Mouse (Mus musculus) lung, embryonic 14.5 days (tissue): Measurements from ENCODE around the gene Mrps23. TPM values are rescaled to one million over a fixed set of nuclear protein-coding genes. Genes with fewer than 3 reads are reported as not detected.

ENCODE experiments used
- ATAC-seq: fragments of 200-750 bp; cut with Nextera tagmentation; 2 replicates; pipeline ENCODE4 v1.8.0; 2017; ENCODE audit warnings: mild to moderate bottlenecking, moderate TSS enrichment, moderate library complexity; ENCODE audit not compliant: insufficient read depth
- DNase-seq: peaks from one replicate; pipeline ENCODE4 v3.0.0-alpha.2; 2015
- H3K27ac ChIP-seq: fragments of 300-500 bp; sonication (generic); 2 replicates; pipeline ENCODE4 v1.5.1; 2014; ENCODE audit warnings: low read depth, mild to moderate bottlenecking, moderate library complexity
- H3K27me3 ChIP-seq: fragments of 300-500 bp; sonication (generic); 2 replicates; pipeline ENCODE4 v1.6.1; 2014; ENCODE audit warnings: low read length, control low read depth; ENCODE audit not compliant: insufficient read depth
- H3K36me3 ChIP-seq: fragments of 300-500 bp; sonication (generic); 2 replicates; pipeline ENCODE4 v1.6.1; 2014; ENCODE audit warnings: control low read depth; ENCODE audit not compliant: insufficient read depth
- H3K4me1 ChIP-seq: fragments of 300-500 bp; sonication (generic); 2 replicates; pipeline ENCODE4 v1.6.1; 2014; ENCODE audit warnings: antibody characterized with exemption, control low read depth; ENCODE audit not compliant: insufficient read depth
- H3K4me2 ChIP-seq: fragments of 300-500 bp; sonication (generic); 2 replicates; pipeline ENCODE4 v1.6.1; 2014; ENCODE audit warnings: mild to moderate bottlenecking
- H3K4me3 ChIP-seq: fragments of 300-500 bp; sonication (generic); 2 replicates; pipeline ENCODE4 v1.5.1; 2014; ENCODE audit warnings: low read depth, low read length
- H3K9ac ChIP-seq: fragments of 300-500 bp; sonication (generic); 2 replicates; pipeline ENCODE4 v1.6.1; 2014
- H3K9me3 ChIP-seq: fragments of 300-500 bp; sonication (generic); 2 replicates; pipeline ENCODE4 v1.6.1; 2016; ENCODE audit warnings: low read depth, low read length, control low read depth
- CTCF ChIP-seq: IDR thresholded peaks from 2 replicates; pipeline ENCODE4 v1.5.1; 2016; ENCODE audit warnings: antibody characterized with exemption, low read depth
- WGBS: fragments of 180-500 bp; shearing (Covaris S2); extraction: QIAGEN DNeasy Blood & Tissue Kit; methylation state at CpG from one replicate; pipeline ENCODE4 v1.1.7; 2014; 5-methylcytosine and 5-hydroxymethylcytosine counted together
- polyA plus RNA-seq: library from polyadenylated mRNA; unstranded; fragments of >200 nt; fragmentation: Nextera tagmentation; extraction: Ambion mirVana; gene quantifications from 2 replicates; pipeline ENCODE4 v1.2.1, GENCODE M21; 2014

Gene Mrps23
- polyA plus RNA-seq, result 55.1 and 57.6 TPM in 2 replicates

- Histone ChIP-seq H3K4me3 (peak within 1 kb of the TSS; percentile 83), H3K4me2 (peak within 1 kb of the TSS; percentile 91), H3K9ac (peak within 1 kb of the TSS; percentile 80), H3K9me3 (no peaks in the 10 kb centered on the region), H3K36me3 (peaks cover 11% of the 10 kb centered on the region), H3K27me3 (no peaks in the 10 kb centered on the region), H3K27ac (peak within 1 kb of the TSS; percentile 91), H3K4me1 (peaks cover 4% of the 10 kb centered on the region; the same call in 1 of the 2 replicates)
- ATAC-seq, result peak; percentile 97
- WGBS, result 0% methylated on average over 51 of the region's 51 CpGs
- peak; percentile 97 for DNase-seq
- TF ChIP-seq CTCF, result peak; percentile 60
Measured at GRCm38 (mm10) chr11:88203712-88204532, at the start of gene Mrps23. TSS of gene Mrps23 (plus strand) at chr11:88204388.

GRCm38 (mm10) chr11:88154500-88154899 is 49.7 kb upstream of the Mrps23 start:
- Histone ChIP-seq H3K9ac (no peak overlapping the region), H3K36me3 (no peaks in the 10 kb centered on the region), H3K4me1 (peaks cover 68% of the 10 kb centered on the region), H3K4me3 (no peak overlapping the region), H3K4me2 (no peak overlapping the region), H3K27ac (peak overlapping the region; percentile 89), H3K27me3 (no peaks in the 10 kb centered on the region), H3K9me3 (no peaks in the 10 kb centered on the region)
- peak; percentile 57 for DNase-seq
- WGBS, result 34% methylated on average over 8 of the region's 8 CpGs
- no peak for ATAC-seq
- TF ChIP-seq CTCF, result no peak

DNA sequence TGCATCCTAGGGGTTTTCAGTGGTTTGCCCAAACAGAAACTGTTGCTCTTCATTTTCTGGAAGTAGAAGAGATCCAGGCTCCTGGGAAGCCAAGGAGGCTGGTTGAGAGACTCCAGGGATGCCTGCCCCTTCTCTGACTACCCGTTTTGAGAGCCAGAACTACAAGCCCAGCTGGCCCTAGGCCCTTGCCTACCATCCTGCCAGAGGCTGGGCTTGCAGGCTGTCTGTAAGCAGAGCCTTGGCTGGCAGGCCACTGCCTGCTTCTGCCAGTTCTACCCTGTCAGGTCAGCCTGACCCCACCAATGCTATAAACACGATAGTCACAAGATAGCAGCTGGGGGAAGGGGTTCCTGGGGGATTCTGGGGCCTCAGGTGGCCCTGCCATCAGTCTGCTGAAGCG is 48.7 kb upstream of the Mrps23 start:
- H3K9ac ChIP-seq, result peak overlapping the region; percentile 18; the same call in 1 of the 2 replicates
- ATAC-seq, result no peak
- no peak overlapping the region for H3K4me3 ChIP-seq
- DNase-seq, result no peak
- H3K9me3 ChIP-seq, result no peaks in the 10 kb centered on the region
- no peak overlapping the region for H3K4me2 ChIP-seq
- 55% methylated on average over 3 of the region's 3 CpGs for WGBS
- peak overlapping the region; percentile 89 for H3K27ac ChIP-seq
- no peaks in the 10 kb centered on the region for H3K36me3 ChIP-seq
- peaks cover 72% of the 10 kb centered on the region for H3K4me1 ChIP-seq
- no peaks in the 10 kb centered on the region for H3K27me3 ChIP-seq
- TF ChIP-seq CTCF, result no peak

- 37% methylated on average over 8 of the region's 8 CpGs for WGBS
- H3K9me3 ChIP-seq, result no peaks in the 10 kb centered on the region
- ATAC-seq (peak; percentile 6; the same call in 1 of the 2 replicates), DNase-seq (no peak)
- no peaks in the 10 kb centered on the region for H3K36me3 ChIP-seq
- no peak for TF ChIP-seq CTCF
- H3K27ac ChIP-seq, result peak overlapping the region; percentile 89
- peaks cover 75% of the 10 kb centered on the region for H3K4me1 ChIP-seq
- H3K9ac ChIP-seq, result peak overlapping the region; percentile 18
- no peak overlapping the region for H3K4me2 ChIP-seq
- H3K27me3 ChIP-seq, result no peaks in the 10 kb centered on the region
- no peak overlapping the region for H3K4me3 ChIP-seq
Measured at GRCm38 (mm10) chr11:88155998-88156397, 48.2 kb upstream of the Mrps23 start.

- Histone ChIP-seq H3K9ac (peak overlapping the region; percentile 18; the same call in 1 of the 2 replicates), H3K27ac (peak overlapping the region; percentile 89), H3K36me3 (no peaks in the 10 kb centered on the region), H3K4me2 (no peak overlapping the region), H3K9me3 (no peaks in the 10 kb centered on the region), H3K4me1 (peaks cover 73% of the 10 kb centered on the region), H3K27me3 (no peaks in the 10 kb centered on the region), H3K4me3 (no peak overlapping the region)
- ATAC-seq, result peak; percentile 56
- 20% methylated on average over 2 of the region's 2 CpGs for WGBS
- peak; percentile 74 for DNase-seq
- no peak for TF ChIP-seq CTCF
Measured at GRCm38 (mm10) chr11:88156403-88156802, 47.8 kb upstream of the Mrps23 start.

DNA sequence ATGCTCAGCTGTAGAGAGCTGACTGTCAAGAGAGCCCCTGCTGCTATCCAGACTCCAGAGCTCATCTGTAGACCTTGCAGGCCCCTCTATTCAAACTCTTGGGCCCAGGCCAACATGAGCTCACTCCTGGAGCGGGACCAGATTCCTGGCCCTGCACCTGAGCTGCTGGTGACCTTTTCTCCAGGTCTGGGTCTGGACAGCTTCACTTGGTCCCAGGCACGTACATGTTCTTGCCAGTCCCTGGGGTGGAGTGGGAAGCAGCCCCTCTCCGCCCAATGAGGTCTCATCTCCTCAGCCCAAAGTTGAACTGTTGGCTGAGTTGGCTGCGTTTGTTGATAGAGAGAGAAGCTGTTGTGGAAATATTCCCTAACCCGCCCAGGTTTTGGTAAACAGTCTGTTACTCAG is 45.3 kb upstream of the Mrps23 start:
- Histone ChIP-seq H3K4me1 (peaks cover 59% of the 10 kb centered on the region), H3K9ac (no peak overlapping the region), H3K27me3 (no peaks in the 10 kb centered on the region), H3K36me3 (no peaks in the 10 kb centered on the region), H3K27ac (peak overlapping the region; percentile 77), H3K4me2 (no peak overlapping the region), H3K9me3 (no peaks in the 10 kb centered on the region), H3K4me3 (no peak overlapping the region)
- no peak for ATAC-seq
- no peak for TF ChIP-seq CTCF
- WGBS, result 28% methylated on average over 5 of the region's 5 CpGs
- peak; percentile 66 for DNase-seq

GRCm38 (mm10) chr11:88159389-88159788 is 44.8 kb upstream of the Mrps23 start:
- WGBS, result 37% methylated on average over 11 of the region's 11 CpGs
- Histone ChIP-seq H3K4me3 (no peak overlapping the region), H3K36me3 (no peaks in the 10 kb centered on the region), H3K9ac (no peak overlapping the region), H3K27ac (peak overlapping the region; percentile 77), H3K4me2 (no peak overlapping the region), H3K4me1 (peaks cover 54% of the 10 kb centered on the region), H3K27me3 (no peaks in the 10 kb centered on the region), H3K9me3 (no peaks in the 10 kb centered on the region)
- TF ChIP-seq CTCF, result no peak
- DNase-seq (no peak), ATAC-seq (no peak)
